Mouse (Mus musculus): ENCODE data around the gene Gpr156.
"Not testable (repeated sequence)": the region's sequence is repeated elsewhere in the genome, so short reads cannot be mapped to it uniquely, and the experiment has no call there.

Gene Gpr156

GRCm38 (mm10) chr16:38001766-38002165, 85.5 kb downstream of the Gpr156 start:
- in situ Hi-C loops (cut with MboI): no loop called here

- in situ Hi-C loops (cut with MboI): no loop called here
These were observed 86.2 kb downstream of the Gpr156 start for GRCm38 (mm10) chr16:38002485-38002884.

- in situ Hi-C loops (cut with MboI): no loop called here
These were observed 88.3 kb downstream of the Gpr156 start for GRCm38 (mm10) chr16:38004486-38005020.

- in situ Hi-C loops (cut with MboI): no loop called here
These were observed 89.2 kb downstream of the Gpr156 start for GRCm38 (mm10) chr16:38005471-38005870.

- in situ Hi-C loops (cut with MboI): no loop called here
These were observed 92.1 kb downstream of the Gpr156 start for GRCm38 (mm10) chr16:38008371-38008770.

- in situ Hi-C loops (cut with MboI): no loop called here
These were observed 92.9 kb downstream of the Gpr156 start for GRCm38 (mm10) chr16:38009041-38009825.

GRCm38 (mm10) chr16:38011486-38011885, 95.2 kb downstream of the Gpr156 start:
- in situ Hi-C loops (cut with MboI): no loop called here

GRCm38 (mm10) chr16:38012382-38012781, 96.1 kb downstream of the Gpr156 start:
- in situ Hi-C loops (cut with MboI): no loop called here

- in situ Hi-C loops (cut with MboI): no loop called here
These were observed 96.6 kb downstream of the Gpr156 start for GRCm38 (mm10) chr16:38012891-38013290.

- in situ Hi-C loops (cut with MboI): no loop called here
These were observed 98.7 kb downstream of the Gpr156 start for GRCm38 (mm10) chr16:38014951-38015350.

- in situ Hi-C loops (cut with MboI): no loop called here
These were observed 100.7 kb downstream of the Gpr156 start for GRCm38 (mm10) chr16:38016928-38017524.

GRCm38 (mm10) chr16:38017958-38018376, 101.7 kb downstream of the Gpr156 start:
- in situ Hi-C loops (cut with MboI): no loop called here

GRCm38 (mm10) chr16:38032644-38033043, 116.3 kb downstream of the Gpr156 start:
- in situ Hi-C loops (cut with MboI): no loop called here

- in situ Hi-C loops (cut with MboI): no loop called here
These were observed 116.8 kb downstream of the Gpr156 start for GRCm38 (mm10) chr16:38033071-38033470.

GRCm38 (mm10) chr16:38038101-38038500, 121.8 kb downstream of the Gpr156 start:
- in situ Hi-C loops (cut with MboI): not testable (repeated sequence)

GRCm38 (mm10) chr16:38042160-38042559, 125.9 kb downstream of the Gpr156 start:
- in situ Hi-C loops (cut with MboI): no loop called here

- in situ Hi-C loops (cut with MboI): no loop called here
These were observed 128.3 kb downstream of the Gpr156 start for GRCm38 (mm10) chr16:38044551-38044950.

GRCm38 (mm10) chr16:38047781-38048558, 131.7 kb downstream of the Gpr156 start:
- in situ Hi-C loops (cut with MboI): no loop called here
